Mouse (Mus musculus) spleen, postnatal 0 days (tissue): ENCODE results near the gene Cops4. TPM values are rescaled to one million over a fixed set of nuclear protein-coding genes. Genes with fewer than 3 reads are reported as not detected.

Experiments
- polyA plus RNA-seq: library from polyadenylated mRNA; unstranded; fragments of >200 nt; fragmentation: Nextera tagmentation; extraction: Ambion mirVana; gene quantifications from 2 replicates; pipeline ENCODE4 v1.2.1, GENCODE M21; 2015

The Cops4 gene
- polyA plus RNA-seq, result 70.0 and 73.9 TPM in 2 replicates

DNA sequence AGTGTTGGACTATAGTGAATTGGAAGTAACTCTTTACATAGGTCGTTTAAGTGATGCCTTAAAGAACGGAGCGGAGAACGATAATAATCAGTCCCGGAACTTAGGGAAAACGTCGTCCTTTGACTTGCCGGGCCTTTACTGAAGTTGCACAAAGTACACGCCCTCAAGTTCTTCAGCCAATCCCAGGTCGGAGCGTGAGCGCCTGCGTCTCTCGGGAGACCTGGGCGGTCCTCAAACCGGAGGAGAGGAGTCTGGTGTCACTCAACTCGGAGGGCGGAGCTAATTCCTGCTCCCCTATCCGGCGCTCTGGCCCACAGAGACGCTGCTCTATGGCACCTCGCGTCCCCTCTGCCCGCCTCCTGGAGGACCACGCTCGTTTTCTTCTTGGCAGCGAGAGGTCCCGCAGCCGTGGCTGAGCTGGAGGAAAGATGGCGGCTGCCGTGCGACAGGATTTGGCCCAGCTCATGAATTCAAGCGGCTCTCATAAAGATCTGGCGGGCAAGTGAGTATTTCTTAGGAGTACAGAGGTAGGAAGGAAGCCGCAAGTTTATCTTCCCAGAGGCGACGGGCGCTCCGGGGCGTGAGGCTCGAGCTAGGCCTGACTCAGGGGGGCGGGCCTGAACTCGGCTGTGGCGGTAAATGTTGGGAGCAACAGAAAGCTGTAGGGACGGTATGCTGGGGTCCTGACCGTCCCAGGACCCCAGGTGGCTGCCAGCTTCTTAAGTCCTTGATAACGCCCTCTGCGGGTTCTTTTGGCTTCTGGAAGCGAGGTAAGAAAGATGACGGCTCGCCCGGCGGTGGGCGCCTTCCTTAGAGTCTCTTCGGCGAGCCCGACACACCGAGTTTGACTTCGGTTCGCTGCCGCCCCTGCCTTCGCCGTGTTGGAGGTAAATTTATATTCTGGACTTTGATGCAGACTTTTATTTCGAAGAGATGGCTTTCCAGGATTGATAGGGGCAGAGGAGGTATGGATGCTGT is at the start of gene Cops4:
Gene Cops4 (plus strand): TSS at position 261 of the 978 bp plus-strand sequence.

DNA sequence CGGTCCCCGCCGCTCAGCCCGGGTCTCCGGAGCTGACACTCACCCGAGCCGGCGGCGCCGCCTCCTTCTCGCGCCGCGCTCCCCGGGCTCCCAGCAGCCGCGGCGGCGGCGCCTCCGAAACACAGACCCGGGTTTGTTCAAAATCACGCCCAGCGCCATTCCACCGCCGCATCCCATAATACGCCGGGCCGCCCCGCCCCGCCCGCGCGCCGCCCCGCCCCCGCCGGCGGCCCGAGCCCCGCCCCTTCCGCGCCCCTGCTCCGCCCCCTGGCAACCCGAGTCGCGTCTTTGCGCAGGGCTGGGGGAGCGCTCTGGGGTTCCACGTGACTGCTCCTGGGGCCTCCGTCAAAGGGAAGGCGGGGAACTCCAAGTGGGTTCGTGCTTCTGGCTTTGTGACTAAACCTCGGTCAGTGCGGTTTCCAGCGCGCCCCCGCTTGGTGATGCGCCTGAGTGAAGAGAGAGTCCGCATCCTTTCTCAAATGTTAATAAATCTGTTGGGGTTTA is 17.6 kb upstream of the Cops4 start, which contains the start of gene Lin54:
Gene Lin54 (minus strand): TSS at position 182 of the 504 bp plus-strand sequence.

GRCm38 (mm10) chr5:100572069-100572468 is 54.0 kb downstream of the Cops4 start, which contains the start of gene Plac8:
Plac8 (minus strand) TSS chr5:100572245.

Other genes with a start within 250 kb of the Cops4 start
- 41.3 and 51.6 TPM in 2 replicates for gene Sec31a, start 102.1 kb upstream of the Cops4 start, polyA plus RNA-seq
- gene Lin54, start 17.7 kb upstream of the Cops4 start, polyA plus RNA-seq, result 9.1 and 9.3 TPM in 2 replicates
- 171 and 230 TPM in 2 replicates for gene Plac8, start 53.9 kb downstream of the Cops4 start, polyA plus RNA-seq
- gene Coq2, start 156.8 kb downstream of the Cops4 start, polyA plus RNA-seq, result 29.2 and 32.0 TPM in 2 replicates
- 1.6 and 1.9 TPM in 2 replicates for gene Hpse, start 201.4 kb downstream of the Cops4 start, polyA plus RNA-seq